Mouse (Mus musculus) layer of hippocampus, postnatal 14 days (tissue): ENCODE data around the gene Dcaf6. TPM values are rescaled to one million over a fixed set of nuclear protein-coding genes. Genes with fewer than 3 reads are reported as not detected.

Experiments
- DNase-seq, 2 experiments: peaks; one replicate each; pipeline ENCODE4 v3.0.0; 2021 to 2022; ENCODE audit warnings: low spot score in 2 of 2, mixed read lengths in 1 of 2
- total RNA-seq, 2 experiments: library from RNA; stranded (reverse); gene quantifications; 2 replicates each; pipeline ENCODE4 v1.2.3; 2021

Dcaf6 gene
- total RNA-seq, 2 experiments from 2014 or later = 78.1 to 91.7 TPM

DNA sequence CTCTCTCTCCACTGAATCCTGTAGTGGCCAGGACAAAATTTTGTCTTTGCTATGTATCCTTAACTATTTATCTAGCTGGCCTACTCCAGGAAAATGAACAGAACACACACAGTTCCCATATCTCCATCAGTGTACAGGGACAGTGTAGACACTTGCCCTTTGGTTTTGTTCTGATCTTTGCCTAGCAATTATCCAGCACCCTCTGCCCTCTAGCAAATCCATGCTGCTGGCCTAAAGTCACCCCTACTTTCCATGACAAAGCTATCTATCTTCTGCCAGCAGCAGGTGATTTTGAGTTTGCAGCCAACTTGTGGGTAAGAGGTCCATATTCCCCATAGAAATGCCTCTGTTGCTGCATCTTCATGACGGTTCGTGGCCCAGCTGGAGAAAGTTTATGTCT, 132.9 kb downstream of the Dcaf6 start:
- DNase-seq = no peak

DNA sequence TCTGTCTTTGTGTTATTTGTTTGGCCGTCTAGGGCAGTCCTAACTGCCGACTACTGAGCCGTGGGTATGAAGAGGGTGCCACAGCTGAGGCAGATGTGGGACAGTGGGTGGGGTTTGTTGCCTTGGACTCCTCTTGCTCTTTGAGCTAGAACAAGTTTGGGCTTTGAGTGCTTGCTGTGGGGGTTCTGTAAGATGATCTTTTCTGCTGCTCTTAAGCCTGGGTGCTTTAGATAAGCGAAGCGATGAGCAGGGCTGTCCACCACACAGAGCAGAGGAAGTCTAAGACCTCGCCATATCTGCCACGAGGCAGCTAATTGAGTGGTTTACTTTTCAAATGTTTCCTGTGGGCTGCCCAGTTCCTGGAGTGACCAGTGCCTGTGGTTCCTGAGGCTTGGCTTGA, 137.3 kb downstream of the Dcaf6 start:
- DNase-seq = no peak

DNA sequence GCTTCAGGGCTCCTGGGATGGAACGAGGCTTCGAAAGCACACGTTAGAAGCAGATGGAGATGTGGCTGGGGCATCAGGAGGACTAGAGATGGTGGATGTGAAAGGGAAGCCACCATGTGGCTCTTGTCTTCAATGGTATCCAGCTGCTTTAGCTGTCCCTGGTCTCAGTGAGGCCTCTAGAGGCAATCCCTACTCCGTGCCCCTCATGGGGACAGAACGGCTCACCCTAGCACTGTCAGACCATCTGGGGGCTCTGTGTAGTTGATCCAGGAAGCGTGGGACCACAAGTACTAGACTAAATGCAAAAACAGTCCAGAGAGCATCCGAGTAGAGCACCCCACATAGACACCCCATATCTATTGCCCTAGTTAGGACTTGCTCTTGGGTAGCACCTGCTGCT, 138.4 kb downstream of the Dcaf6 start:
- DNase-seq = no peak

- DNase-seq = peak in 1 of 2 experiments; percentile 59
Observed at GRCm38 (mm10) chr1:165321393-165321861, 138.8 kb downstream of the Dcaf6 start.

DNA sequence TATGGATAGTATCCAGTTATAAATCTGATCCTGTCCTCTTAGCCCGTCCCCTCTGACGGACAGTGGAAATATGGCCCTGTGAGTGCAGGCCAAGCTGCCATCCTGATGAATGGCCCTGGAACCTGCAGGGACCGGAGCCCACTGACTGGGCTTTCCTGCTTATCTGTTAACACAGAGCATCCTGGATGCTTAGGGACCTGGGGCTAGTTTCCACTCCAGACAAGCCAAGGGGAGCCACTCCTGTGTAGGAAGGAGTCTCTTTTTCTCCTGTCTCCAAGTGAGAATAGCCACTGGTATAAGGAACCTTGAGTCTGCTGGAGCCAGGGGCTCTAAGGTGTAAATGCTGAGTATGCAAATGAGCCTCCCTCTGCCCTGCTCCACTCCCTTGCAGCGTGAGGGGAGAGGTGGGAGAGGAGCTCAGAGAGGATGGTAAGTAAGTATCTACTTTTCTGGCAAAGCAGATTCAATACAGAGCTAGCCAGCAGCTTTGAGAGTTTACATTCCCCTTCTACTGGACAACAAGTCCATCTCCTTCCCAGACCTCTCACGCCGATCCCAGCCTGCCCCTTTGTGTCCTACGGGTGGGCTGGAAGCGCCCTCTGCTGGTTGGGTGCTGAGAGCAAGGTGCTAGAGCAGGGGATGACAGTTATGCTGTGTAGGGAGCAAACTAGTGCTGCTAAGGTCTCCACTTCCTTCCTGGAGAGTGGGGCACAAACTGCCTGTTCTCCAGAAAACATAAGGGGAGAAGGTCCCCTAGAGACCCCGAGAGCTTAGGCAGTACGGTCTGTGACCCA, 139.9 kb downstream of the Dcaf6 start:
- peak; percentile 61 to 79 for DNase-seq

- DNase-seq = no peak
Observed at GRCm38 (mm10) chr1:165316361-165316760, 143.9 kb downstream of the Dcaf6 start.

- DNase-seq = no peak
Observed at GRCm38 (mm10) chr1:165308180-165308579, 152.1 kb downstream of the Dcaf6 start.

GRCm38 (mm10) chr1:165304341-165304740, 155.9 kb downstream of the Dcaf6 start:
- DNase-seq = peak in 1 of 2 experiments; percentile 51

DNA sequence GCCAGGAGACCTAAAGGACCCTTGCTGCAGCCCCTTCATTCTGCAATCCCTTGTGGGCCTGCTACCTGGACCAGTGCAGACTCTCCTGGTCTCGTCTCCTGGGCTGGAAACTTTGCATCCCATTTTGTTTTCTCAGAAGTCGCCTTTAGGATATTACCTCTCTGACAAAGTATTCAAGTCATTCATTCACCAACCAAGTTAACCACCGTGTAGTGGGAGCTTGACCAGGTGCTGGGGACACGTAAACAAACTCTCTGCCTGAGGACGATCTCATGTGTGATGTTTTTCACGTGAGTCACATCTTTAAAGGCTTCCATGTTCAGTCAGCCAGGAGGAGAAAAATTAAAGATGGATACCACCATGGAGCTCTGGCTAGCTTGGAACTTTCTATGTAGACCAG, 157.1 kb downstream of the Dcaf6 start:
- DNase-seq = no peak

GRCm38 (mm10) chr1:165302455-165303208, 157.6 kb downstream of the Dcaf6 start:
- DNase-seq = peak; percentile 36 to 65

DNA sequence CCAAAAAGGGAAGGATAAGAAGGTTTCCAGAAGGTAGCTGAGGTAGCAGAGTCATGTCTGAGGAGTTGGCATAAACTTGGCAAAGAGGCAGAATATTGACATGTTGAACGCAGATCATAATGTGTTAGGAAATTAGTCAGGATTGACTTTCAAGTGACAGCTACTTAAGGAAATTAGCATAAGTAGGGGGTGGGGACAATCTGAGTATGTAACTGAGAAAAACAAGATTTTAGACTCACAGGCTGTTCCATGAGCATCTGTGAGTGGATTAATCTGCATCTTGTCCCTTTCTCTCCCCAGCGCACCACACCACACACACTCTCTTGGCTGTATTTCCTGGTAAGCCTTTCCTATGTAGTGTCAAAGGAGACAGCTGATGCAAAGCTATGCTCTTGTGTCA, 158.7 kb downstream of the Dcaf6 start:
- peak in 1 of 2 experiments; percentile 35 for DNase-seq

GRCm38 (mm10) chr1:165301108-165301507, 159.2 kb downstream of the Dcaf6 start:
- DNase-seq = no peak

DNA sequence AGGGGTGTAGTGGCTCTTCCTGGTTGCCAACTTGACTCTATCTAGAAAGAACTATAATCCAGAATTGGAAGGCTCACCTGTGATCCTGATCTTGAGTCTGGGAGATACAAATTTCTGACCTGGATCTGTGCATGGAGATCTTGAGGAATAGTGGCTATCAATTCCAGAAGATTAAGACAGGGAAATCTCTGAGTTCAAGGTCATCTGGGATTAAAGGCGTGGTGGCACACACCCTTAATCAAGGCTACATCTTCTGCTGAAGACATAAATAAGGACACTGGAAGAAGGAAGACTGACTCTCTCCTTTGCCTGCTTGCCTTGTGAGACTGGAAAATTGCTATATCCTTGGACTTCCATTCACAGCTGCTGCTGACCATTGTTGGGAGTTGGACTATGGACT, 164.8 kb downstream of the Dcaf6 start, which contains the start of gene Gpr161:
Gpr161 (plus strand) TSS at position 301 of the 400 bp plus-strand sequence.
- DNase-seq = no peak

GRCm38 (mm10) chr1:165291606-165292005, 168.7 kb downstream of the Dcaf6 start:
- DNase-seq = no peak

- no peak for DNase-seq
Observed at GRCm38 (mm10) chr1:165289831-165290230, 170.4 kb downstream of the Dcaf6 start.

DNA sequence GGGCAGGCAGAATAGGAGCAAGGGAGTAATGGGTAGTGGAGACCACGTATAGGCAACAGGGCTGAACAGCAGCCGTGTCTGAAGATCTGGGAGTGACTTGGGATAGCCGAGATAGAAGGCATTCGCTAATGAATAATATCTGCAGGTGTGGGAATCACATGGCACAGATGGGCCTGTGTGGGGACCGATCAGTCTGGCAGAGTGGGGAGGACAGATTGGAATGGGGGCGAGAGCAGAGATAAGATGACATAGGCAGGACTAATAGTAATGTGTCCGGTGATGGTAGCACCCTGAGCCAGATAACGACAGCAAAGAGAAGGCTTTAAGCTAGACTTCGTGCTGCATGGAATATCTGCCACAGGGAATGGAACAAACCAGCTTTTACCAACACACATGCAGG, 172.1 kb downstream of the Dcaf6 start:
- DNase-seq = peak in 1 of 2 experiments; percentile 60

- no peak for DNase-seq
Observed at GRCm38 (mm10) chr1:165284096-165284495, 176.2 kb downstream of the Dcaf6 start.

- DNase-seq = no peak
Observed at GRCm38 (mm10) chr1:165282967-165283345, 177.3 kb downstream of the Dcaf6 start.

DNA sequence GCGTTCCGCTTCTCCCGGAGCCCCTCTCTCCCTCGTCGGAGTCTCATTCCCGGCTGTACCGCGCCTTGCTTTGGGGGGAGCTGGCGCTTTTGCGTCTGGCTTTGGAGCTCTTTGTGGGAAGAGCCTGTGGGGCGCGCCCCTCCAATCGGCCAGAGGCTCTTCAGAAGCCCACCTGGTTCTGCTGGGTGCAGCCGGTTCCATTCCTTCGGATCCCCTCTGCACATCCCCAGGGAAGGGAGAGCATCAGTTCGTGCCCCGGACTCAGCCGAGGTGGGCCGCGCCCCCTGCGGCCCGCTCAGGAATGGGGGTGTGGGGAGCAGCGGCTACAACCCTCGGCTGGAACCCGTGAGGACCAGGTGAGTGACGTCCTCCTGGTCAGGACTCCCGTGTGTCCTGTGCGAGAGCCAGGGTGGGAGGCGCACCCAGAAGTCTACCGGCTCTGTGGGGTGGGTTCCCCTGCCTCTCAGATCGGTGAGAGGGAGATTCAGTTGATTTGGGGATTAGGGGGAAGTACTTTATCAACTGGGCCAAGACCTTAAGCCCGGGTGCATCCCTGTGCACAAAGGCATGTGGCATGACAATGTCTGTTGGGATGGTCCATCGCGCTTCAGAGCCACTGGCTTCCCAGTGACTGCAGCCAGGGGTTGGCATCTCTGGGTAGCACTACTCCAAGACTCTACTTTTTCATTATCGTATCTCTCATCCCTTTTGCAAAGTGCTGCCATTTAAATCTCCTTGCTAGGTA, 177.9 kb downstream of the Dcaf6 start:
- DNase-seq = no peak

GRCm38 (mm10) chr1:165281351-165282221, 178.7 kb downstream of the Dcaf6 start:
- DNase-seq = peak; percentile 43 to 47
